Mouse (Mus musculus) cerebellum, postnatal 10 days (tissue): ENCODE measurements at regions not wholly inside any gene's neighbourhood (a gene's known extent, or its start where the extent isn't known, plus 50 kb on each side); places are given as distances from the start of the nearest gene placed in this dataset.
A peak's percentile ranks its signal among the peaks of the same experiment; 100 is the strongest.

Experiments
- DNase-seq, 2 experiments: peaks; one replicate each; pipeline ENCODE4 v3.0.0; 2021; ENCODE audit warnings: mixed read lengths in 2 of 2

- peak; percentile 0 to 1 for DNase-seq
Observed at GRCm38 (mm10) chr1:29405807-29406206, 625.8 kb upstream of the Gm597 start.

DNA sequence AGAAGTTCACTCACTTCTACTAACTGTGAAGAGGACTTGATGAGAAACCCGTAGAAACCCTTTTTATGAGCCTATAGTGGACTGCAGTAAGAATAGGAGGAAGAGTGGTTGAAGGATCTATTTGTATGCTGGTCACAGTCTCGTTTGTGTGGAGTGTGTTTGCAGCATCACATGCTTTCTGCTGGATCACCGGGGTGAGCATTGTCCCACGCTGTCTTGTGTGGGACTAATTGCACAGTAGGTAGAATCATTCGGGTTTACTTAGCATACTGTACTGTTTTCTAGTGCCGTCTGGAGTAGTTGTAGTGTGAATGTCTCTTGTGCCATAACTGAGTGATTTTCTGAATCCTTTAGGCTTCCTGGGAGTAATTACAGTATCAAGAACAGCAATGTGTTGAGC is 624.1 kb upstream of the Gm597 start:
- no peak for DNase-seq

DNA sequence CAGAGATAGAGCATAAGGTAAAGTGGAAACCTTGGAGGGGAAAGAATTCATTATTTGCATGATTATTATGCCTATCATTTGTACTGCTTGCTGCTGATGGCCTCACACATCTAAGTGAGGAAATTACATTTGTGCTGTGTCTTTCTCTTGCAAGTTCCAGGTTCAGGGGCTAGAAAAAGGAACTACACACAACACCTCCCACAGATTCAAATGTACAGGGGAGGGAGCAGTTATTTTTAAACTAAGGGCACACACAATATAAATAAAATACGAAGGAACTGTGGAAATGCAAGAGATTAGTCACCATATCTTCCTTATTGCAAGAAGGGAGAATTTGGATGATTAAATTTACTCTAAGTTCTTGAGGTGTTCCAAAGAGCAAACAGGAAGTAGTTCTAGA is 583.7 kb upstream of the Gm597 start:
- no peak for DNase-seq

DNA sequence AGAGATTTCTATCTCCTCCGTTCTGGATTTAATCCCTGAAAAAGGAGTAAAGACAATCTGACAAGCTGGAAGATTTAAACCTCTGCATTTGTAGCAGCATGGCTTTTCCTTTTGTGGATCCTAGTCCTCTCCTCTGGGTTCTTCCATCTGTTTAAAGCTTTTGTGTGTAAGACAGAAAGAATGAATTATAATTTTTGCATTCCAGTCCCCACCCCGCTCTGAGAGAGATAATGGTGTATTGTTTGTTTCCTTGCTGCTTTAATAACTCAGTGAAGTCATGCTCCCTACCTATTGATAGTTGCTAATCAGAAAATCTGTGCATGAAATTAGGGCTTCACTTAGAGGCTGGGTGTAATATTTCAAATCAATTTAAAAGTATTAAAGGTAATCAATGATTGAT is 561.5 kb upstream of the Gm597 start:
- no peak for DNase-seq

DNA sequence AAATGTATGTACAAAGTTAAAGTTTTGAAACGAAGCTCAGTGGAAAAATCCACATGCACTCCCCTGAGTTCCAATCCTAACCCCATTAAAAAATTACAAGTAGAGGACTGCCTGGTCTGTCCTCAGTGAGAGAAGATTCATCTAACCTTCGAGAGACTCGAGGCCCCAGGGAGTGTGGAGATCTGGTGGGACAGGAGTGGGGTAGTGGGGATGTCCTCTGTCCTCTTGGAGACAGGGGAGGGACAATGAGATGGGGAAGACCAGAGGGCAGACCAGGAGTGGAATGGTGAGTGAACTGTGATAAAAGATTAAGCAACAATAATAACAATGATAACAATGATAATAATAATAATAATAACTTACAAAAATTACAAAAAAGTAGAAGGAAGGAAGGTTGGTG is 560.9 kb upstream of the Gm597 start:
- DNase-seq, result no peak

- DNase-seq, result peak; percentile 3 to 6
Observed at GRCm38 (mm10) chr1:29328930-29329329, 548.9 kb upstream of the Gm597 start.
